Mouse (Mus musculus): ENCODE measurements around the gene Spice1. TPM values are rescaled to one million over a fixed set of nuclear protein-coding genes. Genes with fewer than 3 reads are reported as not detected.
A peak's percentile ranks its signal among the peaks of the same experiment; 100 is the strongest.

Gene Spice1
- 29.2 and 34.2 TPM in 2 replicates for polyA plus RNA-seq (2016; fragmentation: Nextera tagmentation; extraction: Ambion mirVana)

DNA sequence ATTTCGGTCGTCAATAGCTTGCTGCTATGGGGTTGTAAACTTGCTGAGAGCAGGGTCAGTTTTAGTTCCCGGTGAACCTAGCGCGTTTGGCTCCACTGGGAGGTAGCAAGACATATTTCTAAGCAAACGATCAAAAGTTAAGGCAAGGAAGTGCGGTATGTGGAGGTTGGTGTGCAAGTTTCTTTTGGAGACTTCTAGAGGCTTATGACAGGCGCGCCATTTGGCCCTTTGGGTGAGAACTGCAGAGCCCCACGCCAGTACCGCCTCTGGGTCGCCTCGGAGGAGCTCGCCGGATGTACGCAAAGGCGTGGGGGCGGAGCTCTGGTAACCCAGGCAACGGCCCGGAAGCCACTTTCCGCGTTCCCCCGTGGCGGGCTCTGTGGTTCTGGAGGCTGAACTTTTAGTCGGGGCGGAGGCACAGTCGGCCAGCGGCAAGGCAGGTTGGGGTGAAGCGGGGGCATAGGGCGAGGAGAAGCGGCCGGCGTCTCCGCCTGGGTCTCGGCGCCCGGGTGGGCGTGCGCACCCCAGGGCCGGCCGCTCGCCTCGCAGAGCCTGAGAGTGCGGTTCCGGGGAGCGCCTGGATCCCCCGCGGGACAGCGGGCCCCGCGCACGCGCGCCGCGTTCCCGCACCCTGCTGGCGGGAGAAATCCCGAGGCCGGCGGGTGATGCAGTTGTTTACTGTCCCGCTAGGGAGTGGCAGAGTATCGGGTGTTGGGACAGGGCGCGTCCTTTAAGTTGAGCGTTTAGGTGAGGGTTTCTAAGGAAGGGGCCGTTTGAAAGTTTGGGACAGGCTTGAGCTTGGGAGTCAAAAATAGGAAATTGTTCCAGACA lies at the start of gene Spice1:
Gene Spice1, plus strand, starts transcription at position 51 of the 831 bp plus-strand sequence.
- peak; percentile 98 for ATAC-seq (ENCODE audit: insufficient number of reproducible peaks, insufficient read depth, low FRiP score, low TSS enrichment)
- no peaks in the 10 kb centered on the region for H3K36me3 ChIP-seq
- H3K27me3 ChIP-seq = no peaks in the 10 kb centered on the region
- H3K9ac ChIP-seq = peak within 1 kb of the TSS; percentile 63
- peak within 1 kb of the TSS; percentile 70 for H3K4me2 ChIP-seq (replicated peaks)
- no peaks in the 10 kb centered on the region for H3K9me3 ChIP-seq
- WGBS = under 1% methylated on average over 67 of the region's 67 CpGs
- peak within 1 kb of the TSS; percentile 92 for H3K27ac ChIP-seq
- H3K4me3 ChIP-seq = peak within 1 kb of the TSS; percentile 65
- peaks cover 7% of the 10 kb centered on the region; the same call in 1 of the 2 replicates for H3K4me1 ChIP-seq

DNA sequence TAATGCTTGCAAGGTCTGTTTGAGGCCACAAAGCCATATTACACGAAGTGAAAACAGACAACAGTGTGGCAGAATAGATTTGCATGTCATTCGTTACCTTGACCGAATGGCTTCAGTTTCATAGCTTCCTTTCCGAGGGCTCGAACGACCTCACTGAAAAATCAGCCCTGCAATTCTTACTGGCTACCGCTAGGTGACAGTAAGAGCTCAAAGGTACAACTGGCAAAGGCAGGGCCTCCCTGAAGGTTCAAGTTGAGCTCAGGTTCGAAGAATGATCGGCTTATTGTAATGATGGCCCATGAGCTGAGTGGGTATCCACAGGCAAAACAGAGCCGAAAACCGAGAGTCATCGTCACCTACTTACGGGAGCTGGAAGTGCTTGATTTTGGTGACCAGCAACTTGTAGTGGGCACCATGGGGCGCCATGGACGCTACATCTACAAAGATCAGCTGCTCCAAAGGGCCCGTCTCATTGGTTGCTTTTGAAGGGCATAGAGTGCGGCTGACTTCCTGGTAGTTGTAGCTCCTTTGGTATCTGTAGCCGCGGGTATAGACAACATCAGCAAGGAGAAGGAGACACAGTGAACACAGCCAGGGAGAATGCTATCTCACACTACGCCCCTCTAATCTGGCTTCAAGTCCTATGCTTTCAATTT lies 47.4 kb upstream of the Spice1 start:
- WGBS = 78% methylated on average over 20 of the region's 20 CpGs
- ATAC-seq (ENCODE audit: insufficient number of reproducible peaks, insufficient read depth, low FRiP score, low TSS enrichment) = no peak

DNA sequence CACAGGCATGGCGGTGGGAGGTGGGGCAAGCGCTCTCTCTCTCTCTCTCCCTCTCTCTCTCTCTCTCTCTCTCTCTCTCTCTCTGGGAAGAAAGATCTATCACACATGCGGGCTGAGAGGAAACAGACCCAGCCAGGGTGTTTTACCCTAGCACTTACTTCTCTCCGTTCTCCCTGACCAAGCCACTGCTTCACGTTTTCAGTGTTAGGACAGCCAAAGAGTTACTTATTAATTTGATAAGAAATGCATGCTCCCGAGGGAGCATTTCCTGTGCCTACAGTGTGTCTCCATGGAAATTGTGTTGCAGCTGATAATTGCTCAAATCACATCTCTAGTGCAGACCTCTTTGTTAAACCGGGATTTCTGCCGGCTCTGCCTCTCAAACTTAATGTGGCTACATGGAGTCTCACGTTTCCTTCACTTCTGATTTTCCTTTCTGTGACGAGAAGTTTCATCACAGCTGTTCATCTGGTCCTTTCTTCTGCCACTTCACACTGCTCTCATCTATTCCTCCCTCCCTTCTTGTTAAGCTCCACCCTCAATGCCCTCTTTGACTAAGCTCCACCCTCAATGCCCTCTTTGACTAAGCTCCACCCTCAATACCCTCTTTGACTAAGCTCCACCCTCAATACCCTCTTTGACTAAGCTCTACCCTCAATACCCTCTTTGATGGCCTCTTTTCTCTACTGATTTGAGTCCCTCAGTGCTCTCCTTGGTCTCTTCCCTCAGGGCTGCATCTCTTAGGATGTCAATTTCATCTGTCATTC lies 44.6 kb upstream of the Spice1 start:
- H3K9me3 ChIP-seq = no peaks in the 10 kb centered on the region
- WGBS = 46% methylated on average over 10 of the region's 10 CpGs
- H3K36me3 ChIP-seq = no peaks in the 10 kb centered on the region
- no peaks in the 10 kb centered on the region for H3K4me1 ChIP-seq
- H3K27ac ChIP-seq = no peak overlapping the region
- H3K4me2 ChIP-seq (replicated peaks) = no peak overlapping the region
- H3K9ac ChIP-seq = no peak overlapping the region
- no peak for ATAC-seq (ENCODE audit: insufficient number of reproducible peaks, insufficient read depth, low FRiP score, low TSS enrichment)
- no peaks in the 10 kb centered on the region for H3K27me3 ChIP-seq
- H3K4me3 ChIP-seq = no peak overlapping the region

More for the DNA sequence above, 47.4 kb upstream of the Spice1 start:
- no peaks in the 10 kb centered on the region for H3K36me3 ChIP-seq
- H3K9ac ChIP-seq = no peak overlapping the region
- H3K9me3 ChIP-seq = no peaks in the 10 kb centered on the region
- no peak overlapping the region for H3K27ac ChIP-seq
- H3K4me1 ChIP-seq = no peaks in the 10 kb centered on the region
- H3K27me3 ChIP-seq = no peaks in the 10 kb centered on the region
- H3K4me3 ChIP-seq = no peak overlapping the region
- H3K4me2 ChIP-seq (replicated peaks) = no peak overlapping the region

DNA sequence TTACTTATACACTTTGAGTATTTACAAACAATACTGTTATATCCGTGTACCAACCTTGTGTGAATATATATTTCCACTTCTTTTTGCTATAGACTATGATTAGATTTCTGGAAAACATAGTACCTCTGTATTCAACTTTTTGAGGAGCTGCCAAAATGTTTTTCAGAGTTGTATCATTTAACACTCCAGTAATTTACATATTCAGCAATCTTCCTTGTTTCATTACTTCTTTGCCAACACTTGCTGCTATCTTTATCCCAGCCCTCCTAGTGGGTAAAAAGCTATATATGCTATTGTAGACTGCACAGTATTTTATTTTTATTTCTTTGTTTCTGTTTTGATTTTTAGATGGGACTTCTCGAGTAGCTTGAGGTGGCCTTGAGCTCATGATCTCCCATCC lies 43.1 kb upstream of the Spice1 start:
- H3K9ac ChIP-seq = no peak overlapping the region
- no peaks in the 10 kb centered on the region for H3K4me1 ChIP-seq
- no peak overlapping the region for H3K27ac ChIP-seq
- H3K4me2 ChIP-seq (replicated peaks) = no peak overlapping the region
- WGBS = 70% methylated on average over 2 of the region's 2 CpGs
- no peaks in the 10 kb centered on the region for H3K36me3 ChIP-seq
- ATAC-seq (ENCODE audit: insufficient number of reproducible peaks, insufficient read depth, low FRiP score, low TSS enrichment) = no peak
- no peaks in the 10 kb centered on the region for H3K9me3 ChIP-seq
- H3K4me3 ChIP-seq = no peak overlapping the region
- H3K27me3 ChIP-seq = no peaks in the 10 kb centered on the region

DNA sequence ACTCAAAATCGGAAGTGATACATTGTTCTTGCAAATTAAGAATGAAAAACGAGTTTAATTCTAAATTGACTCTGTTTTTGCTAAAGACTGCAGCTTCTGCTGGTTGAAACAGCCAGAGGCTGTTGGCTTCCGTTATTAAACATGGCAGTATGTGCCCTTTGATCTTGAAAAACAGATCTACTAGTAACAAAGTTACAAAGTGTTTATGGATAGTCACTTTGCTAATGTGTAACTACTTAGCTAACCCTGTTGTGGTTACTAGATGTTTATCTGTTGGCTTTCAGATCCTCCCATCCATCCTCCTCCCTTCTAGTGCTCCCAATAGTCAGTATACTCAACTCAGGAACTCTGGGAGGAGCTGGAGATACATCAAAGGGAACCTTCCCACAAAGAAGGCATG lies 41.3 kb upstream of the Spice1 start:
- WGBS = 49% methylated on average over 3 of the region's 3 CpGs
- H3K9me3 ChIP-seq = no peaks in the 10 kb centered on the region
- no peak for ATAC-seq (ENCODE audit: insufficient number of reproducible peaks, insufficient read depth, low FRiP score, low TSS enrichment)
- no peak overlapping the region for H3K9ac ChIP-seq
- no peaks in the 10 kb centered on the region for H3K27me3 ChIP-seq
- H3K4me1 ChIP-seq = no peaks in the 10 kb centered on the region
- H3K4me2 ChIP-seq (replicated peaks) = no peak overlapping the region
- H3K4me3 ChIP-seq = no peak overlapping the region
- no peak overlapping the region for H3K27ac ChIP-seq
- no peaks in the 10 kb centered on the region for H3K36me3 ChIP-seq

DNA sequence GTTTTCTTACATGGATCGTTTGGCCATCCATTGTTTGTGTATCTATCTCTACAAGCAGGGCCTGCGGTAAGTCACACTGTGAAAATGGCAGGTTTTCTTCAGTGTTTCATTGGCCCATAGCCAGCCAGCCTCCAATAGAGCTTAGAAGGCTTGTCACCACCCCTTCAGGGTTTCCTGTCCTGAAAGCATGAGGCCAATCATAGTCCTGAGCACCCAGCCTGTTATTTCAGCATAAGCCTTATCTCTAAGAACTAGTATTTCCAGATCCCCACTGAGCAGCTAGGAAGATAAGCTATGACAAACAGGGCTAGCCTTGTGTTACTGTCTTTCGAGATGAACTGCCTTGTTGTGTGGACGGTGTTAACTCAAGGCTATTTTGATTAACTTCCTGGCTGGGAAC lies 33.5 kb upstream of the Spice1 start:
- Histone ChIP-seq H3K36me3 (no peaks in the 10 kb centered on the region), H3K4me2 (replicated peaks) (no peak overlapping the region), H3K4me3 (no peak overlapping the region), H3K9ac (no peak overlapping the region), H3K27ac (no peak overlapping the region), H3K9me3 (no peaks in the 10 kb centered on the region), H3K27me3 (no peaks in the 10 kb centered on the region), H3K4me1 (no peaks in the 10 kb centered on the region)
- WGBS = 77% methylated on average over 4 of the region's 4 CpGs
- no peak for ATAC-seq (ENCODE audit: insufficient number of reproducible peaks, insufficient read depth, low FRiP score, low TSS enrichment)

DNA sequence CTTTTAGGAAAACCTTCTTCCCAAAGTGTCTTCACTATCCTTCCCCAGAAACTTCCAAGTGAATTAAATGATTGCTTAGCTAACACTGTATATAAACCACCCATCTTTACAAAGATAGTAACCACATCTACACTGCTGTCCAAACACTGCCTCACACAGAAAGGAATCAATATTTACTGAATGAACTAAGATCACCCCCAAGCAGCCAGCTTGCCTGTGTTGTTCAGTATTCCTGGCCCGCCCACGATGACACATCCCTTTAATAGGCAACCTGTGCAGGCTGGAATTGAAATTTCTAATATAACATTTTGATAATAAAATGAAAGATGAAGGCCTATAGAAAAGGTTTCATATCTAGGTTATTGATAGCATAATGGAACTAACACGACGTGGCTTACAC lies 30.6 kb upstream of the Spice1 start:
- Histone ChIP-seq H3K27me3 (no peaks in the 10 kb centered on the region), H3K27ac (no peak overlapping the region), H3K4me1 (no peaks in the 10 kb centered on the region), H3K4me3 (no peak overlapping the region), H3K36me3 (no peaks in the 10 kb centered on the region), H3K9ac (no peak overlapping the region), H3K9me3 (no peaks in the 10 kb centered on the region), H3K4me2 (replicated peaks) (no peak overlapping the region)
- ATAC-seq (ENCODE audit: insufficient number of reproducible peaks, insufficient read depth, low FRiP score, low TSS enrichment) = no peak
- 89% methylated on average over 4 of the region's 4 CpGs for WGBS

DNA sequence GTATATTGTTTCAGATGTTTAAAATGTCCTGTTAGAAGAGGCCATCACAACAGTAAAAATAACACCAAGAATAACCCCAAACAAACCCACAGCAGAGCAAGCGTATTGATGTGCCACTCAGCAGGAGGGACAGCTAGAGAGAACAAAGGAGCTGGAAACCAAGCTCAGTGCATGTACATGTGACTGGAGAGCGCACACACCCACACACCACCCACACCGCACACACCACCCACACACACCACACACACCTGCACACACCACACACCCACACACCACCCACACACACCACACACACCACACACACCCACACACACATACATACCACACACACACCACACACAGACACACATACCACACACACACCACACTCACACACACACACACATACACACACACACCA lies 26.7 kb upstream of the Spice1 start:
- H3K9me3 ChIP-seq = no peaks in the 10 kb centered on the region
- no peak overlapping the region for H3K4me3 ChIP-seq
- no peaks in the 10 kb centered on the region for H3K36me3 ChIP-seq
- H3K4me2 ChIP-seq (replicated peaks) = no peak overlapping the region
- H3K27me3 ChIP-seq = no peaks in the 10 kb centered on the region
- no peaks in the 10 kb centered on the region for H3K4me1 ChIP-seq
- H3K27ac ChIP-seq = no peak overlapping the region
- ATAC-seq (ENCODE audit: insufficient number of reproducible peaks, insufficient read depth, low FRiP score, low TSS enrichment) = no peak
- no peak overlapping the region for H3K9ac ChIP-seq
- 75% methylated on average over 3 of the region's 3 CpGs for WGBS

DNA sequence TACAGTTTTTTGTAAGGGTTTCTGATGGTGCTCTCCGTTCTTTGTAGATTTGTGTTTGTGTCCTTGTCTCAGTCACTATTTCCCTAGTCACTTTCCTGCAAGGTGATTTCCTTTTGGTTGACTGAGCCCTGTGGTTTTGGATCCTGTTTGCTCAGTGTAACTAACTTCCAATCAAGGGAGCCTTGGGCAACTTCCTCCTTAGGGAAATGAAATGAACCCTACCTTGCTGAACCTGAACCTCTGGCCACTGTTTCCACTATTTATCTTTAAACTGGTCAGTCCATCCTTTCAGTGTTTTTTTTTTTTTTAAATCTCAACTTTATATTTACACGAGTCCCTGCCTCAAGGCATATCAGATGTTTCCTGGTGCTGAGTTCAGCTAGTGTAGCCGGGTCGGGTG lies 18.3 kb upstream of the Spice1 start:
- Histone ChIP-seq H3K4me1 (peaks cover 9% of the 10 kb centered on the region; the same call in 1 of the 2 replicates), H3K27me3 (peaks cover 24% of the 10 kb centered on the region), H3K36me3 (no peaks in the 10 kb centered on the region), H3K9me3 (no peaks in the 10 kb centered on the region), H3K4me2 (replicated peaks) (no peak overlapping the region), H3K27ac (no peak overlapping the region), H3K4me3 (no peak overlapping the region), H3K9ac (no peak overlapping the region)
- 40% methylated on average over 4 of the region's 4 CpGs for WGBS
- no peak for ATAC-seq (ENCODE audit: insufficient number of reproducible peaks, insufficient read depth, low FRiP score, low TSS enrichment)

DNA sequence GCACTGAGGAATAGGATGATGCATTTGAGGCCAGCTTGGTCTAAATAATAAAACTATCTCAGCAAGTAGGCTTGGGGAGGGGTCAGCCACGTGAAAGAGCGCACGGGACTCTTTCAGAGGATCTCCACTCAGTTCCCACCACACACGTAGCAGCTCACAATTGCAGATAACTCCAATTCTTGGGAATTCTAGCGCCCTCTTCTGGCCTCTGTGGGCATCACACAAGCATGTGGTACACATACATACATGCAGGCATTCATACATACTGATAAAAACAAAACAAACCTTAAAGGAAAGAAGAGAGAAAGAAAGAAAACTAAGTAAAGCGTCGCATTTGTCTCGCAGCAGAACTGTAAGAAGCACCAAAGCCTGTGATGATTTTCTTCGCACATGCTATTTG lies 16.3 kb upstream of the Spice1 start:
- Histone ChIP-seq H3K9me3 (no peaks in the 10 kb centered on the region), H3K4me2 (replicated peaks) (no peak overlapping the region), H3K9ac (no peak overlapping the region), H3K27me3 (peaks cover 28% of the 10 kb centered on the region), H3K27ac (no peak overlapping the region), H3K4me1 (peaks cover 9% of the 10 kb centered on the region; the same call in 1 of the 2 replicates), H3K4me3 (no peak overlapping the region), H3K36me3 (no peaks in the 10 kb centered on the region)
- 79% methylated on average over 9 of the region's 9 CpGs for WGBS
- ATAC-seq (ENCODE audit: insufficient number of reproducible peaks, insufficient read depth, low FRiP score, low TSS enrichment) = no peak

DNA sequence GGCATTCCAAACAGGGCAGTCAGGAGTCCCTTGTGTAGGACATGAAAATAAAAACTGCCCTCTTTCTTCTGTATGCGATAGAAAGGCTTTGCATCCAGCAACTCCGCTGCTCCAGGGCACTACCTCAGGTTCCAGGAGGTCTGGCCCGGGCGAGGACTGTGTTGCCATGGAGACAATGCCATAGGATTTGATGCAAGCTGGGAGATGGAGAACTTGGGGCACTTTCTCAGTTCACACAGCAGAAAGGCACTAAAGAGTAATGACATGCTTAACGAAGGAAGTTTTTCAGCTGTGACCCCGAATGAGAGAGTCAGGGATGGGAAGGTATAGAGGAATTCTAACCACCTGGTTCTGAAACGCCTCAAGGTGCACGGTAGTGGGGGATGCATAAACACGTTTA lies 15.8 kb upstream of the Spice1 start:
- Histone ChIP-seq H3K27me3 (peaks cover 28% of the 10 kb centered on the region), H3K9me3 (no peaks in the 10 kb centered on the region), H3K4me2 (replicated peaks) (no peak overlapping the region), H3K36me3 (no peaks in the 10 kb centered on the region), H3K4me1 (peaks cover 9% of the 10 kb centered on the region; the same call in 1 of the 2 replicates), H3K9ac (no peak overlapping the region), H3K4me3 (no peak overlapping the region), H3K27ac (no peak overlapping the region)
- ATAC-seq (ENCODE audit: insufficient number of reproducible peaks, insufficient read depth, low FRiP score, low TSS enrichment) = no peak
- 17% methylated on average over 9 of the region's 9 CpGs for WGBS

Data from embryonic facial prominence, embryonic 12.5 days (tissue).